Mouse (Mus musculus) heart, postnatal 25 days (tissue): ENCODE measurements at regions not wholly inside any gene's neighbourhood (a gene's known extent, or its start where the extent isn't known, plus 50 kb on each side); places are given as distances from the start of the nearest gene placed in this dataset.
A peak's percentile ranks its signal among the peaks of the same experiment; 100 is the strongest.

ENCODE experiments used
- DNase-seq: peaks from one replicate; pipeline ENCODE4 v3.0.0; 2022; ENCODE audit warnings: low spot score
- intact Hi-C: fragments of 180-260 bp; cut with DNase I; formaldehyde crosslinking; loops from one replicate; pipeline ENCODE4 v1.15.1; 2025

- intact Hi-C loops = no loop called here
These were observed 68.6 kb downstream of the Dad1 start for GRCm38 (mm10) chr14:54185265-54185830.

DNA sequence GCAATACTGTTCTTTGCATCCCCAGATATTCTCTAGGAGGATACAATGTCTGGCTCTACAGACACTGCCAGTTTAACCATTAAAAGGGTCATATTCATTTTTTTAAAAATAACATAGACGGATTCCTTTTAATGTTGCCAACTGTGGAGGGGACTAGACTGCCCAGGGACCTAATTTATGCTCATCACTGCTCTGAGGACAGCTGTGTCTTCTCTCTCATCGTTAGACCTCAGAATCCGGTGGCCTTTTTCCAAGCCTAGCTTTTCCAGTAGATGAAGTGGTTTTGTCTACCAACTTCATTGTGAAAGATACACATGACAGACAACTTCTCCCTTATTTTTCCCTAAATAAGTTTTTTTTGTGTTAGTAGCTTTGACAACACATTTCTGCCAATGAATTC, 70.0 kb downstream of the Dad1 start:
- intact Hi-C loops = no loop called here
- no peak for DNase-seq

More at GRCm38 (mm10) chr14:54185265-54185830, 68.6 kb downstream of the Dad1 start:
- no peak for DNase-seq

GRCm38 (mm10) chr14:54182838-54183237, 71.1 kb downstream of the Dad1 start:
- intact Hi-C loops = no loop called here
- no peak for DNase-seq

- DNase-seq = no peak
- intact Hi-C loops = no loop called here
These were observed 72.6 kb downstream of the Dad1 start for GRCm38 (mm10) chr14:54181306-54181705.

- no peak for DNase-seq
- intact Hi-C loops = no loop called here
These were observed 73.2 kb downstream of the Dad1 start for GRCm38 (mm10) chr14:54180754-54181153.

GRCm38 (mm10) chr14:54180271-54180670, 73.6 kb downstream of the Dad1 start:
- DNase-seq = no peak
- intact Hi-C loops = no loop called here

DNA sequence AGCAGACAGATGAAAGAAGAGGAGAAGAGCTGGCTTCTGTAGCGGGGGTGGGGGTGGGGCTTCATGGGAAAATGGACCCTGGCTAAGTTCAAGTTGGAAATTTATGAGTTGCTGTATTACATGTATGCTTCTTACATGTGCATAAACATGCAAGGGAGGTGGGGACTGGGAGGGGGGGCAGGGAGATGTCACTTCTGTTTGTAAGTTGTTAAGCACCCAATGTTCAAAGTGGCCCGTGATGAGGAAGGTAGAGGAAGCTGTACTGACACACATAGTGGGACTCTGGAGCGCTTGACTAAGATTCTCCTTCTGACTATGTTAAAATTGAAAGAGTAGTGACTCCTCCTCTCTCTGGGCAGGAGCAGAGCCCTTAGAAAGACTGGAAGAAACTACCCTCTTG, 75.0 kb downstream of the Dad1 start:
- intact Hi-C loops = no loop called here
- no peak for DNase-seq

DNA sequence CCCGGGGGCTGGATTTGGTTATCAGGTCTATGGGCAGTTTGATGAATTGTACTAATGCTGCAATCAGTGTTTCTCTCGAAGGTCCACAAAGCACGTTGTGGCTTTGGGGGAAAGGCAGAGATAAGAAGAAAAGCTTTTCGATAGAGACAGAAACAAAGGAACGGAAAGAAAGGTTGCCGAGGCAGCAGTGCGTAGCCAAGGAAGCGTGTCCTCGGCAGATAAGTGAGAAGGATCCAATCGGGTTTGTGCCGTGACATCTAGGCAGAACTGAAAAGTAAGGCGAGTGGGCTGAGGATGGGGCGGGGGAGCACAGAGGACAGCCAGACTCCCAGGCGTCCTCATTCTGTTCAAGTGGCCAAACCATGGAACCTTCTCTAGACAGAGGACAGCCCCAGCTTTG, 77.4 kb downstream of the Dad1 start:
- no peak for DNase-seq
- intact Hi-C loops = no loop called here

DNA sequence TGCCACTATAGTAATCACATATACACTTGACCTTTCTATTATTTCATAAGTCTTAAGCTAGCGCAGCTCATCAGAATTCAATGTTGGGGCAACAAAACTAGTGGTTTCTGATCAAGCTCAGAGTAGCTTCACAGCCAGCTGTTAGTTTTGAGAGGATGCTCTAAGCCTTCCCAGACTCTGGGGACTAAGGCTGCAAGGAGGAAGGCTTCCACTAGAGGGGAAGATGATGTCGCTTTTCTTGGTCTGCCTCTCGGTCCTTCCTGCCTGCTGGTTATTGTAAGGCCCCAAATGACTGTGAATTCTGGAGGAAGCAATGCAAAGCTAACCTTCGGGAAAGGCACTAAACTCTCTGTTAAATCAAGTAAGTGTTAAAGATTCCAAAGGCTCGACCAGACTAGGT, 78.4 kb downstream of the Dad1 start:
- no peak for DNase-seq
- intact Hi-C loops = no loop called here

DNA sequence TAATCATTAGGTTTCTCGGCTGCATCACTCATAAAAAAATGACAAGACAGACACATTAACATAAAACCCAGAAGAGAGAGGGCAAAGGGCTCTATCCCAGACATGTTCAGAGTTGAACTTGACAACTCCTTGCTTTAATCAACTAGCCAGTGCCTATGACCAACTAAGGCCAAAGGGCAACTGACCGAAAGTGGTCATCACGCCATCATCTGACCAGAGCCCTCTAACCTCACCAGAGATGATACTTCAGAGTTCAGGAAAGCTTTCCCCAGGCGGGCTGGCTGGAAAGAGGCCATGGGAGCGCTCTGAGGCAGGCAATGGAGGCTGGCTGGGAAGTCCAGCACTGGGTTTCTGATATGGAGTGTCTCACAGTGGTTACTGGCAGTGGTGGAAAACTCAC, 80.6 kb downstream of the Dad1 start:
- no peak for DNase-seq
- intact Hi-C loops = no loop called here

- intact Hi-C loops = no loop called here
- no peak for DNase-seq
These were observed 84.7 kb downstream of the Dad1 start for GRCm38 (mm10) chr14:54169254-54169653.

DNA sequence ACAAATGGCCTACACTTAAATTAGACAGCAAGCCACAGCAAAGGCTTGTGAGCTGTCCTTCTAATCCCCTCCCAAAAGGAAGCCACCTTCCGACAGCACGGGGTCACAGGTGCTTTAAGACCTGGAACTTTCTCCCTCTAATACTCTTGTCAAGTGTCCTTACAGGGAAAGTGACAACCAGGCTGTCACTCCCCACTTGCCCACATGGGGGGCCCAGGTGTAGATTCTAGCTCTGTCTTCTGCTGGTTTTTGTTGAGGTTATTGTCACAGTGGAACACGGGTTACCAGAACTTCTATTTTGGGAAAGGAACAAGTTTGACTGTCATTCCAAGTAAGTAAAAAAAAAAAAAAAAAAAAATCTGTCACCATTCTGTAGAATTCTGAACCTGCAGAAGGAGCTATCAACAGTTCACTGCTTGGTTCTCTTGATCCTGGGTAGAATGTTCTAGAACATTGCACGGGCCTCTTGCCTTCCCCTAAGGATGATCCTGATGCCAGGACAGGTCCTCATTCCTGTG, 85.4 kb downstream of the Dad1 start:
- DNase-seq = no peak
- intact Hi-C loops = no loop called here

- no peak for DNase-seq
- intact Hi-C loops = no loop called here
These were observed 87.8 kb downstream of the Dad1 start for GRCm38 (mm10) chr14:54166057-54166456.

GRCm38 (mm10) chr14:54164874-54165273, 89.0 kb downstream of the Dad1 start:
- intact Hi-C loops = no loop called here
- no peak for DNase-seq

- intact Hi-C loops = no loop called here
- DNase-seq = no peak
These were observed 92.0 kb downstream of the Dad1 start for GRCm38 (mm10) chr14:54161916-54162315.

- intact Hi-C loops = no loop called here
These were observed 92.7 kb downstream of the Dad1 start for GRCm38 (mm10) chr14:54161206-54161605.

GRCm38 (mm10) chr14:54159816-54160215, 94.1 kb downstream of the Dad1 start:
- intact Hi-C loops = no loop called here
- DNase-seq = no peak

More at GRCm38 (mm10) chr14:54161206-54161605, 92.7 kb downstream of the Dad1 start:
- DNase-seq = no peak

- intact Hi-C loops = no loop called here
- no peak for DNase-seq
These were observed 95.5 kb downstream of the Dad1 start for GRCm38 (mm10) chr14:54158214-54158965.

DNA sequence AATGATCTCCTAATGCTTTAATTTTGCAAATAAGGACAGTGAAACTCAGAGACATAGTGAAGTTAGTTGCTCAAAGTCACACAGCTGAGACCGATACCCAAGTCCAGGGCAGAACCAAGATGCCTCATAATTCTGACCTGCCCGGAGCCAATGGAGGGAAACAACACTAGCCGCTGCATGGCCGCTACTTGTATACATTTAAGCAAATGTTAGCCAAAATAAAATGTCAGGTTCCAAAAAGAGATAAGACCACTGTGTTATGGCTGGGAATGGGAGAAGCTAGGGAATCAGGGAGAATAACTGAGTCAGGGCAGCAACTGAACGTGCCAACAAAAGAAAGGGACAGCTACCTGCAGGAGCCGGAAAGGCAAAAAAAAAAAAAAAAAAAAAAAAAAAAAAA, 97.4 kb downstream of the Dad1 start:
- DNase-seq = no peak
- intact Hi-C loops = no loop called here

GRCm38 (mm10) chr14:54152485-54153235, 101.2 kb downstream of the Dad1 start:
- DNase-seq = peak; percentile 31
- intact Hi-C loops = loop anchor here (1.0 kb wide), 1 partner anchor 88 kb away; no protein-coding TSS in a partner anchor

GRCm38 (mm10) chr14:54151921-54152320, 102.0 kb downstream of the Dad1 start:
- DNase-seq = no peak
- intact Hi-C loops = no loop called here
